In the genomic region with DNA sequence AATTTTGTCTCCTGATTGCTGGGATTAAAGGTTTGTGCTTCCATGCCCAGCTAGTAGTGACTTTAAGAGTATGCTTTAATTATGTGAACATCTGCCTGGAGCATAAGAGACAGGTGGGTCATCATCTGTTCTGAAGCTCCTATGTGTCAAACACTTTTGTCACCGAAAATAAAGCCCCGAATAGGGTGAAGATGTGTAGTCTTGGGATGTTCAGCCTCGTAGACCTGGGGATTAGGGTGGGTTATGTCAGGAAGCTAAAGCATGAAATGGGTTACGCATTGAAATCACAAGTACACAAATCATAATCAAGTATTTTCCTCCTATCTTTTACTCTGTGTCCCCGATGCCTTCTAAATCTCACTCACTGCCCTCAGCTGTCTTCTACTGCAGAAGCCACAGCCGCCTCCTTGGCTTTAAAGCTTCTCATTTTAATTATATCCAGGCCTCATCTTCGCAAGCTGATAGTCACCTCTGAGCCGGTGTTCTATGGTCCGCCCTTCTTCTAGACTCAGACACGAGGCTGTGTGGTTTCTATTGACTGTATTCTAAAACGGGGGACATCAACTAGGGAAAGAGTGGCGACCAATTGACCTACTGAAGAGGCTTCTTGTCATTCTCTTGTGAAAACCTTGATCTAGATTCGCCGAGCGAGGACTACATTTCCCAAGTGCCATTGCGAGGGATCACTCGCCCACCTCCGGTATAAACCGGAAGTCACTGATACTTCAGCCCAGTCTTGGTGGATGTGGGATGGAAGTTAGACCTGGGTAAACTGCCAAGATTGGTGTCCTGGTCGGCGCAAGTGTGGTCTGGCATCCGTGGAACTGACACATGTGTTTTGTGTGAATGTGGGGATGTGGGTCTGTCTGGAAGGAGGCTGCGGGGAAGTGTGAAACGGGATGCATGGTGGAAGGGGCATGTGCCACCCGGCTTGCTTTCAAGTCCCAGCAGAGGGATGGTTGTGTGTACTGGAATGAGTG, we compare ENCODE assay signal across 9 mouse cellular contexts. TPM values are rescaled to one million over a fixed set of nuclear protein-coding genes. Genes with fewer than 3 reads are reported as not detected.
DNase-seq lines count a peak whose midpoint lies in the region; ATAC-seq lines count a peak whose summit lies in the region.
"Had no signal": no experiment of that assay in that cellular context is flagged by ENCODE, and none has a peak within 500 bp of the region (broad histone marks: within the 10 kb centered on the region; RNA-seq: fewer than 3 reads in every experiment).

A gene (plus strand): TSS at position 720 of the 980 bp plus-strand sequence.

- 24% methylated on average over 25 of the region's 25 CpGs for WGBS in embryonic facial prominence, embryonic 12.5 days
- 28% methylated on average over 25 of the region's 25 CpGs for WGBS in heart, embryonic 10.5 days
- WGBS in kidney, embryonic 14.5 days = 29% methylated on average over 25 of the region's 25 CpGs
- WGBS in limb, embryonic 13.5 days = 21% methylated on average over 25 of the region's 25 CpGs
- WGBS in midbrain, embryonic 13.5 days = 26% methylated on average over 25 of the region's 25 CpGs

- peak within 1 kb of the TSS; percentile 55 for H3K4me2 ChIP-seq in embryonic facial prominence, embryonic 12.5 days (replicated peaks)
- H3K4me2 ChIP-seq in kidney, embryonic 14.5 days (replicated peaks; ENCODE audit: low read depth, low read length) = peak within 1 kb of the TSS; percentile 55
- H3K4me2 ChIP-seq in limb, embryonic 13.5 days (replicated peaks) = peak within 1 kb of the TSS; percentile 69
- peak within 1 kb of the TSS; percentile 69 for H3K4me2 ChIP-seq in midbrain, embryonic 13.5 days (replicated peaks)

- no peaks in the 10 kb centered on the region for H3K27me3 ChIP-seq in embryonic facial prominence, embryonic 12.5 days
- no peaks in the 10 kb centered on the region for H3K27me3 ChIP-seq in heart, embryonic 10.5 days (ENCODE audit: insufficient read depth, poor library complexity, severe bottlenecking)
- H3K27me3 ChIP-seq in kidney, embryonic 14.5 days (ENCODE audit: control insufficient read depth, insufficient read depth, low read length) = no peaks in the 10 kb centered on the region
- no peaks in the 10 kb centered on the region for H3K27me3 ChIP-seq in limb, embryonic 13.5 days
- H3K27me3 ChIP-seq in midbrain, embryonic 13.5 days = no peaks in the 10 kb centered on the region

- DNase-seq in 3T3-L1 (ENCODE audit: low read depth, low spot score) = peak; percentile 55
- peak; percentile 46 for DNase-seq in adrenal gland, postnatal 25 days
- DNase-seq in heart, embryonic 10.5 days (ENCODE audit: low spot score) = peak; percentile 79
- DNase-seq in skeletal muscle tissue, adult 2 months (ENCODE audit: low read depth, low spot score) = peak; percentile 15

- H3K27ac ChIP-seq in embryonic facial prominence, embryonic 12.5 days = no peak within 1 kb of the TSS
- no peak within 1 kb of the TSS for H3K27ac ChIP-seq in heart, embryonic 10.5 days
- no peak within 1 kb of the TSS for H3K27ac ChIP-seq in kidney, embryonic 14.5 days (ENCODE audit: low read depth, low read length)
- no peak within 1 kb of the TSS for H3K27ac ChIP-seq in limb, embryonic 13.5 days
- peak within 1 kb of the TSS; percentile 12; the same call in 1 of the 2 replicates for H3K27ac ChIP-seq in midbrain, embryonic 13.5 days

- H3K36me3 ChIP-seq in embryonic facial prominence, embryonic 12.5 days = peaks cover 20% of the 10 kb centered on the region
- peaks cover 24% of the 10 kb centered on the region for H3K36me3 ChIP-seq in heart, embryonic 10.5 days
- peaks cover 4% of the 10 kb centered on the region; the same call in 1 of the 2 replicates for H3K36me3 ChIP-seq in kidney, embryonic 14.5 days (ENCODE audit: control insufficient read depth, insufficient read depth, low read length)
- H3K36me3 ChIP-seq in limb, embryonic 13.5 days = peaks cover 24% of the 10 kb centered on the region
- peaks cover 34% of the 10 kb centered on the region for H3K36me3 ChIP-seq in midbrain, embryonic 13.5 days

- peak; percentile 71 for ATAC-seq in embryonic facial prominence, embryonic 12.5 days (ENCODE audit: insufficient number of reproducible peaks, insufficient read depth, low FRiP score, low TSS enrichment)
- peak; percentile 91 for ATAC-seq in kidney, embryonic 14.5 days (ENCODE audit: low FRiP score, low TSS enrichment)
- ATAC-seq in limb, embryonic 13.5 days (ENCODE audit: low FRiP score, low read depth) = peak; percentile 91
- ATAC-seq in midbrain, embryonic 13.5 days = peak; percentile 92

- H3K9me3 ChIP-seq in embryonic facial prominence, embryonic 12.5 days = no peaks in the 10 kb centered on the region
- H3K9me3 ChIP-seq in heart, embryonic 10.5 days = no peaks in the 10 kb centered on the region
- no peaks in the 10 kb centered on the region for H3K9me3 ChIP-seq in kidney, embryonic 14.5 days (ENCODE audit: control insufficient read depth, low read length)
- H3K9me3 ChIP-seq in limb, embryonic 13.5 days = no peaks in the 10 kb centered on the region
- H3K9me3 ChIP-seq in midbrain, embryonic 13.5 days = no peaks in the 10 kb centered on the region

- peak within 1 kb of the TSS; percentile 41 for H3K4me3 ChIP-seq in embryonic facial prominence, embryonic 12.5 days
- peak within 1 kb of the TSS; percentile 58 for H3K4me3 ChIP-seq in heart, embryonic 10.5 days
- H3K4me3 ChIP-seq in kidney, embryonic 14.5 days (ENCODE audit: low read length) = peak within 1 kb of the TSS; percentile 49
- peak within 1 kb of the TSS; percentile 52 for H3K4me3 ChIP-seq in limb, embryonic 13.5 days
- H3K4me3 ChIP-seq in midbrain, embryonic 13.5 days (replicated peaks) = peak within 1 kb of the TSS; percentile 50

- H3K4me1 ChIP-seq in embryonic facial prominence, embryonic 12.5 days = no peaks in the 10 kb centered on the region
- H3K4me1 ChIP-seq in heart, embryonic 10.5 days = peaks cover 4% of the 10 kb centered on the region; the same call in 1 of the 2 replicates
- H3K4me1 ChIP-seq in kidney, embryonic 14.5 days (ENCODE audit: control insufficient read depth, insufficient read depth, low read length) = no peaks in the 10 kb centered on the region
- H3K4me1 ChIP-seq in limb, embryonic 13.5 days = no peaks in the 10 kb centered on the region
- H3K4me1 ChIP-seq in midbrain, embryonic 13.5 days (replicated peaks) = peaks cover 12% of the 10 kb centered on the region

- peak within 1 kb of the TSS; percentile 45 for H3K9ac ChIP-seq in embryonic facial prominence, embryonic 12.5 days
- peak within 1 kb of the TSS; percentile 52; the same call in 1 of the 2 replicates for H3K9ac ChIP-seq in kidney, embryonic 14.5 days (ENCODE audit: low read depth, low read length)
- peak within 1 kb of the TSS; percentile 64 for H3K9ac ChIP-seq in limb, embryonic 13.5 days
- H3K9ac ChIP-seq in midbrain, embryonic 13.5 days (replicated peaks) = peak within 1 kb of the TSS; percentile 67

RNA-seq across cellular contexts. Expression of the gene that starts here (rescaled TPM):
- total RNA-seq in adrenal gland, postnatal 25 days (2021) = not detected in 2 replicates
- polyA plus RNA-seq in embryonic facial prominence, embryonic 12.5 days (2016; fragmentation: Nextera tagmentation; extraction: Ambion mirVana) = 0.20 TPM in 1 of 2 replicates, not detected in the other
- 0.18 and 0.21 TPM in 2 replicates for polyA plus RNA-seq in heart, embryonic 10.5 days (2016; fragmentation: Nextera tagmentation; extraction: Ambion mirVana)
- polyA plus RNA-seq in kidney, embryonic 14.5 days (2014; fragmentation: Nextera tagmentation; extraction: Ambion mirVana) = not detected in 2 replicates
- polyA plus RNA-seq in limb, embryonic 13.5 days (2015; fragmentation: Nextera tagmentation; extraction: Ambion mirVana) = 0.41 TPM in 1 of 2 replicates, not detected in the other
- 2.4 and 3.4 TPM in 2 replicates for polyA plus RNA-seq in midbrain, embryonic 13.5 days (2015; fragmentation: Nextera tagmentation; extraction: Ambion mirVana)
- total RNA-seq: MEL had no signal

Comparison
In these comparisons a context has a peak if more than half of its experiments do, and no peak if none do; other contexts are left out.
1. Peak in DNase-seq in adrenal gland, postnatal 25 days; RNA of the gene not detected or under 1 TPM.
2. Peak in ATAC-seq, H3K4me3 ChIP-seq, H3K9ac ChIP-seq and H3K4me2 ChIP-seq in embryonic facial prominence, embryonic 12.5 days; RNA of the gene not detected or under 1 TPM.
3. Peak in DNase-seq and H3K4me3 ChIP-seq in heart, embryonic 10.5 days; RNA of the gene not detected or under 1 TPM.
4. Peak in ATAC-seq, H3K4me3 ChIP-seq, H3K9ac ChIP-seq and H3K4me2 ChIP-seq in kidney, embryonic 14.5 days; RNA of the gene not detected or under 1 TPM.
5. Peak in ATAC-seq, H3K4me3 ChIP-seq, H3K9ac ChIP-seq and H3K4me2 ChIP-seq in limb, embryonic 13.5 days; RNA of the gene not detected or under 1 TPM.
6. DNase-seq: peak in every context shown above with its lines; median percentile 79 in heart, embryonic 10.5 days; 55 in 3T3-L1; 46 in adrenal gland, postnatal 25 days; 15 in skeletal muscle tissue, adult 2 months.